Mouse (Mus musculus): Measurements from ENCODE around the gene Apod. TPM values are rescaled to one million over a fixed set of nuclear protein-coding genes. Genes with fewer than 3 reads are reported as not detected.

Apod gene
- polyA plus RNA-seq, 1 experiment = 6.1 TPM

GRCm38 (mm10) chr16:31280176-31280575, 34.4 kb downstream of the Apod start:
- no peak for TF ChIP-seq POLR2A (IDR thresholded peaks at IDR 0.05; ENCODE audit: control insufficient read depth, extremely low read depth, insufficient read depth, low read length, poor library complexity)
- TF ChIP-seq CTCF (IDR thresholded peaks at IDR 0.05; ENCODE audit: borderline replicate concordance, control insufficient read depth, extremely low read depth, insufficient read depth, low read length, poor library complexity) = no peak
- H3K36me3 ChIP-seq (ENCODE audit: control insufficient read depth, insufficient read depth, low read length) = no peaks in the 10 kb centered on the region
- H3K27me3 ChIP-seq (ENCODE audit: control insufficient read depth, insufficient read depth, low read length) = no peaks in the 10 kb centered on the region
- no peak overlapping the region for H3K4me3 ChIP-seq (ENCODE audit: control insufficient read depth, insufficient read depth, low read length)
- no peak overlapping the region for H3K27ac ChIP-seq (ENCODE audit: control insufficient read depth, insufficient read depth, low read length)
- DNase-seq = no peak
- H3K4me1 ChIP-seq (replicated peaks; ENCODE audit: control insufficient read depth, insufficient read depth, low read length) = no peaks in the 10 kb centered on the region
- WGBS = 98% methylated on average over 4 of the region's 4 CpGs

- H3K4me1 ChIP-seq (replicated peaks; ENCODE audit: control insufficient read depth, insufficient read depth, low read length) = no peaks in the 10 kb centered on the region
- no peaks in the 10 kb centered on the region for H3K27me3 ChIP-seq (ENCODE audit: control insufficient read depth, insufficient read depth, low read length)
- WGBS = 93% methylated on average over 6 of the region's 6 CpGs
- H3K36me3 ChIP-seq (ENCODE audit: control insufficient read depth, insufficient read depth, low read length) = no peaks in the 10 kb centered on the region
- TF ChIP-seq CTCF (IDR thresholded peaks at IDR 0.05; ENCODE audit: borderline replicate concordance, control insufficient read depth, extremely low read depth, insufficient read depth, low read length, poor library complexity) = no peak
- TF ChIP-seq POLR2A (IDR thresholded peaks at IDR 0.05; ENCODE audit: control insufficient read depth, extremely low read depth, insufficient read depth, low read length, poor library complexity) = no peak
- no peak for DNase-seq
- no peak overlapping the region for H3K27ac ChIP-seq (ENCODE audit: control insufficient read depth, insufficient read depth, low read length)
- no peak overlapping the region for H3K4me3 ChIP-seq (ENCODE audit: control insufficient read depth, insufficient read depth, low read length)
Measured at GRCm38 (mm10) chr16:31278581-31278980, 36.0 kb downstream of the Apod start.

- no peak for DNase-seq
- Histone ChIP-seq H3K4me1 (replicated peaks; ENCODE audit: control insufficient read depth, insufficient read depth, low read length) (no peaks in the 10 kb centered on the region), H3K27me3 (ENCODE audit: control insufficient read depth, insufficient read depth, low read length) (no peaks in the 10 kb centered on the region), H3K36me3 (ENCODE audit: control insufficient read depth, insufficient read depth, low read length) (no peaks in the 10 kb centered on the region), H3K27ac (ENCODE audit: control insufficient read depth, insufficient read depth, low read length) (no peak overlapping the region), H3K4me3 (ENCODE audit: control insufficient read depth, insufficient read depth, low read length) (no peak overlapping the region)
- WGBS = 86% methylated on average over 2 of the region's 2 CpGs
- TF ChIP-seq POLR2A (IDR thresholded peaks at IDR 0.05; ENCODE audit: control insufficient read depth, extremely low read depth, insufficient read depth, low read length, poor library complexity) (no peak), CTCF (IDR thresholded peaks at IDR 0.05; ENCODE audit: borderline replicate concordance, control insufficient read depth, extremely low read depth, insufficient read depth, low read length, poor library complexity) (no peak)
Measured at GRCm38 (mm10) chr16:31278081-31278480, 36.5 kb downstream of the Apod start.

- TF ChIP-seq POLR2A (IDR thresholded peaks at IDR 0.05; ENCODE audit: control insufficient read depth, extremely low read depth, insufficient read depth, low read length, poor library complexity) = no peak
- TF ChIP-seq CTCF (IDR thresholded peaks at IDR 0.05; ENCODE audit: borderline replicate concordance, control insufficient read depth, extremely low read depth, insufficient read depth, low read length, poor library complexity) = no peak
- no peak overlapping the region for H3K27ac ChIP-seq (ENCODE audit: control insufficient read depth, insufficient read depth, low read length)
- 0 out of 2 replicates have a peak, but pooled peaks cover 2% of the 10 kb centered on the region for H3K4me1 ChIP-seq (replicated peaks; ENCODE audit: control insufficient read depth, insufficient read depth, low read length)
- H3K36me3 ChIP-seq (ENCODE audit: control insufficient read depth, insufficient read depth, low read length) = no peaks in the 10 kb centered on the region
- WGBS = 92% methylated on average over 7 of the region's 7 CpGs
- H3K27me3 ChIP-seq (ENCODE audit: control insufficient read depth, insufficient read depth, low read length) = no peaks in the 10 kb centered on the region
- DNase-seq = no peak
- no peak overlapping the region for H3K4me3 ChIP-seq (ENCODE audit: control insufficient read depth, insufficient read depth, low read length)
Measured at GRCm38 (mm10) chr16:31276962-31277361, 37.6 kb downstream of the Apod start.

GRCm38 (mm10) chr16:31276539-31276938, 38.1 kb downstream of the Apod start:
- Histone ChIP-seq H3K4me1 (replicated peaks; ENCODE audit: control insufficient read depth, insufficient read depth, low read length) (0 out of 2 replicates have a peak, but pooled peaks cover 2% of the 10 kb centered on the region), H3K4me3 (ENCODE audit: control insufficient read depth, insufficient read depth, low read length) (no peak overlapping the region), H3K27ac (ENCODE audit: control insufficient read depth, insufficient read depth, low read length) (no peak overlapping the region), H3K36me3 (ENCODE audit: control insufficient read depth, insufficient read depth, low read length) (no peaks in the 10 kb centered on the region), H3K27me3 (ENCODE audit: control insufficient read depth, insufficient read depth, low read length) (no peaks in the 10 kb centered on the region)
- TF ChIP-seq CTCF (IDR thresholded peaks at IDR 0.05; ENCODE audit: borderline replicate concordance, control insufficient read depth, extremely low read depth, insufficient read depth, low read length, poor library complexity) (no peak), POLR2A (IDR thresholded peaks at IDR 0.05; ENCODE audit: control insufficient read depth, extremely low read depth, insufficient read depth, low read length, poor library complexity) (no peak)
- WGBS = 95% methylated on average over 7 of the region's 7 CpGs
- no peak for DNase-seq

DNA sequence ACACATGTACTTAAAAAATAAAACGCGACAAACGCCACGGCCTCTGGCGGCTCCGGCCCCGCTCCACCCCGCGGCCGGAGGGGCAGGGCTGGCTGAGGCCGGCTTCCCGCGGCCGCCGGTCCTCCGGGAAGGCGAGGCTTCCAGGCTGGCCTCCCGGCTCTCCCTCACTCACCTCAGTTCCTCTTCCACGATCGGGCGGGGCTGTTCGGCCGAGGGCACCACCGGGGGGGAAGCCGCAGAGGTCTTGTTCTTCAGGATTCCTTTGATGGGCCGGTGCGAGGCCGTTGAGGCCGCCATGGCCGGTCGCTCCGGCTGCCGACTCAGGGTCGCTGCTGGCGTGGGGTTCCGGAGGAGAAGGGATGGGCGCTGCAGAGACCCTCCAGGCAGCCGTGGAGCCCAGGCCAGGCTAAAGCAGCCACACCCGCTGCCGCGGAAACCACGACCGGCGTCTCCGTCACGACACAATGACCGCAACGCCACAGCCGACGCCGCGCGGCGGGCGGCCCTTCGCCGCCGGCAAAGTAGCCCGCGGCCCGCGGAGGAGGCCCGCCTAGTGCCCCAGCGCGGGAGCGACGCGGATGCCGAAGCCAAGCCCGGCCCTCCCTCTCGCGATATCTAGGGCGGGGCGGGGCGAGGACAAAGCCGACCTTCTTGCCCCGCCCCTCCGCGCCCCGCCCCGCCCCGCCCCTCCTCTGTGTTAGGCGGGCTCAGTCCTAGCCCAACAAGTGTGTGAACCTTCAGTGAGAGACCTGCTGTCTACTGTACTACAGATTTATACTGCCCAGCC, 39.7 kb downstream of the Apod start, which contains the start of gene Ppp1r2:
Gene Ppp1r2, minus strand, starts transcription at position 604 of the 787 bp plus-strand sequence.
- Histone ChIP-seq H3K36me3 (ENCODE audit: control insufficient read depth, insufficient read depth, low read length) (no peaks in the 10 kb centered on the region), H3K27me3 (ENCODE audit: control insufficient read depth, insufficient read depth, low read length) (no peaks in the 10 kb centered on the region), H3K4me1 (replicated peaks; ENCODE audit: control insufficient read depth, insufficient read depth, low read length) (0 out of 2 replicates have a peak, but pooled peaks cover 2% of the 10 kb centered on the region), H3K4me3 (ENCODE audit: control insufficient read depth, insufficient read depth, low read length) (peak within 1 kb of the TSS; percentile 70), H3K27ac (ENCODE audit: control insufficient read depth, insufficient read depth, low read length) (no peak within 1 kb of the TSS)
- peak; percentile 98 for TF ChIP-seq POLR2A (IDR thresholded peaks at IDR 0.05; ENCODE audit: control insufficient read depth, extremely low read depth, insufficient read depth, low read length, poor library complexity)
- TF ChIP-seq CTCF (IDR thresholded peaks at IDR 0.05; ENCODE audit: borderline replicate concordance, control insufficient read depth, extremely low read depth, insufficient read depth, low read length, poor library complexity) = peak; percentile 47; the same call in 1 of the 2 replicates
- under 1% methylated on average over 83 of the region's 83 CpGs for WGBS
- DNase-seq = peak; percentile 92
